Mouse (Mus musculus) granulocyte monocyte progenitor cell, adult 5-6 weeks (primary cell): Measurements from ENCODE around the gene Cpt1b. TPM values are rescaled to one million over a fixed set of nuclear protein-coding genes. Genes with fewer than 3 reads are reported as not detected.
"Not testable (repeated sequence)": the region's sequence is repeated elsewhere in the genome, so short reads cannot be mapped to it uniquely, and the experiment has no call there.

Source experiments
- ATAC-seq: replicated peaks from 2 replicates; pipeline ENCODE4 v1.8.0; 2016; ENCODE audit warnings: mild to moderate bottlenecking, moderate TSS enrichment, inconsistent platforms; ENCODE audit not compliant: poor library complexity, severe bottlenecking
- total RNA-seq, 2 experiments: library from RNA; stranded (forward) in 1 of 2; stranded (reverse) in 1 of 2; fragments of 200-712, 200-1000 nt in 1 of 2; fragments of >200 nt in 1 of 2; fragmentation: Nextera tagmentation in 1 of 2; gene quantifications; 2 replicates each; pipeline ENCODE4 v1.2.3; 2014 to 2017

Gene Cpt1b
- total RNA-seq, 2 experiments from 2014 or later: 2.8 TPM; not detected in 1

- ATAC-seq: 0 out of 2 replicates have a peak, but pooled peaks have one; percentile 20
These were observed 10.2 kb upstream of the Cpt1b start for GRCm38 (mm10) chr15:89435878-89436277.

- ATAC-seq: no peak
These were observed 8.5 kb upstream of the Cpt1b start for GRCm38 (mm10) chr15:89434136-89434535.

GRCm38 (mm10) chr15:89432946-89433345 is 7.3 kb upstream of the Cpt1b start:
- no peak for ATAC-seq

GRCm38 (mm10) chr15:89431806-89432205 is 6.1 kb upstream of the Cpt1b start:
- ATAC-seq: no peak

- no peak for ATAC-seq
These were observed 5.6 kb upstream of the Cpt1b start for GRCm38 (mm10) chr15:89431271-89431670.

GRCm38 (mm10) chr15:89430771-89431170 is 5.1 kb upstream of the Cpt1b start:
- not testable (repeated sequence) for ATAC-seq

GRCm38 (mm10) chr15:89430341-89430740 is 4.7 kb upstream of the Cpt1b start:
- ATAC-seq: no peak

GRCm38 (mm10) chr15:89429352-89430221 is 3.9 kb upstream of the Cpt1b start, which contains the start of the genes C730034F03Rik, Gm44502 and Chkb:
TSS of gene C730034F03Rik (plus strand) at chr15:89429589.
TSS of gene Gm44502 (minus strand) at chr15:89429696.
TSS of gene Chkb (minus strand) at chr15:89429908.
- peak; percentile 83 for ATAC-seq

GRCm38 (mm10) chr15:89428821-89429351 is 3.2 kb upstream of the Cpt1b start:
- no peak for ATAC-seq

- ATAC-seq: no peak
These were observed 2.6 kb upstream of the Cpt1b start for GRCm38 (mm10) chr15:89428136-89428790.

- no peak for ATAC-seq
These were observed 1.1 kb upstream of the Cpt1b start for GRCm38 (mm10) chr15:89426716-89427115.

- no peak for ATAC-seq
These were observed 1.0 kb downstream of the Cpt1b start for GRCm38 (mm10) chr15:89424621-89425020.

- ATAC-seq: no peak
These were observed 3.7 kb downstream of the Cpt1b start for GRCm38 (mm10) chr15:89421938-89422337.

- ATAC-seq: no peak
These were observed 10.4 kb downstream of the Cpt1b start for GRCm38 (mm10) chr15:89415282-89415681.

- no peak for ATAC-seq
These were observed 15.5 kb downstream of the Cpt1b start, which contains the start of gene Syce3 for GRCm38 (mm10) chr15:89410118-89410517. TSS of gene Syce3 (minus strand) at chr15:89410503.

GRCm38 (mm10) chr15:89406691-89407090 is 19.0 kb downstream of the Cpt1b start:
- no peak for ATAC-seq

- ATAC-seq: no peak
These were observed 20.6 kb downstream of the Cpt1b start for GRCm38 (mm10) chr15:89404831-89405623.

GRCm38 (mm10) chr15:89402471-89402870 is 23.2 kb downstream of the Cpt1b start:
- ATAC-seq: no peak

GRCm38 (mm10) chr15:89399716-89400115 is 25.9 kb downstream of the Cpt1b start:
- no peak for ATAC-seq

- ATAC-seq: no peak
These were observed 27.5 kb downstream of the Cpt1b start for GRCm38 (mm10) chr15:89398146-89398545.
